ENCODE assay signal across 9 mouse cellular contexts in the genomic region with DNA sequence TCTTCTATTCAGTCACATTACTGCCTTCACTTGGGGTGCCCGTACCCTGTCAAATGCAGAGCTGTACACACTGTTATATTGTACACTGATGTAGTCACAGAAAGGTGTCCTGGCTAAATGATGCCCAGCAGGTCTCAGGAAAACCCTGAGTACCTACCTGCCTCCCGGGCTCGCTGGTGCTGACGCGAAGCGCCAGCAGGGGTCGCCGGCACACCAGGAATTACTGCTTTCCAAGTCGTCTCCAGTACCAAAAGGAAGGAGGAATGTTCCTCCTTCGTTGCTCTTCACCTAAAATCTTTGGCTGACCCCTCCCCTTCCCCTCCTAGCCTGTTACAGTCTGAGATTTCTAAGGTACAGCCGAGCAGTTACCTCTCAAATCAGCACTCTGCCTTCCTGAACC. TPM values are rescaled to one million over a fixed set of nuclear protein-coding genes. Genes with fewer than 3 reads are reported as not detected.
A peak's percentile ranks its signal among the peaks of the same experiment; 100 is the strongest.
DNase-seq lines count a peak whose midpoint lies in the region; ATAC-seq and TF ChIP-seq lines count a peak whose summit lies in the region.
"Had no signal": no experiment of that assay in that cellular context is flagged by ENCODE, and none has a peak within 500 bp of the region (broad histone marks: within the 10 kb centered on the region; RNA-seq: fewer than 3 reads in every experiment).

No protein-coding gene starts in this region.

- 1% methylated on average over 11 of the region's 11 CpGs for WGBS in heart, embryonic 11.5 days (ENCODE audit: insufficient replicate concordance)
- 1% methylated on average over 11 of the region's 11 CpGs for WGBS in forebrain, embryonic 15.5 days
- 2% methylated on average over 11 of the region's 11 CpGs for WGBS in hindbrain, postnatal 0 days
- 3% methylated on average over 11 of the region's 11 CpGs for WGBS in midbrain, embryonic 13.5 days

- no peak for ATAC-seq in heart, embryonic 11.5 days (replicated peaks; ENCODE audit: insufficient number of reproducible peaks, low FRiP score, low TSS enrichment)
- ATAC-seq in forebrain, embryonic 15.5 days (replicated peaks) = peak; percentile 29; the same call in 1 of the 2 replicates
- peak; percentile 46; the same call in 1 of the 2 replicates for ATAC-seq in hindbrain, postnatal 0 days
- ATAC-seq in midbrain, embryonic 13.5 days = peak; percentile 37; the same call in 1 of the 2 replicates

- H3K9me3 ChIP-seq in heart, embryonic 11.5 days (replicated peaks; ENCODE audit: control insufficient read depth, low read length) = no peaks in the 10 kb centered on the region
- H3K9me3 ChIP-seq in forebrain, embryonic 15.5 days = no peaks in the 10 kb centered on the region
- no peaks in the 10 kb centered on the region for H3K9me3 ChIP-seq in hindbrain, postnatal 0 days (ENCODE audit: low read length)
- H3K9me3 ChIP-seq in midbrain, embryonic 13.5 days = no peaks in the 10 kb centered on the region
- H3K9me3 ChIP-seq: limb, embryonic 15.5 days had no signal

- no peak overlapping the region for H3K4me2 ChIP-seq in heart, embryonic 11.5 days
- H3K4me2 ChIP-seq in forebrain, embryonic 15.5 days (replicated peaks) = no peak overlapping the region
- no peak overlapping the region for H3K4me2 ChIP-seq in hindbrain, postnatal 0 days (ENCODE audit: low read depth, low read length)
- H3K4me2 ChIP-seq in midbrain, embryonic 13.5 days (replicated peaks) = no peak overlapping the region
- H3K4me2 ChIP-seq: limb, embryonic 15.5 days had no signal

- intact Hi-C loops in left cerebral cortex, adult 2 months (cut with DNase I) = loop anchor here (1.0 to 5.0 kb wide), 3 partner anchors 44 to 475 kb away; no protein-coding TSS in a partner anchor

- TF ChIP-seq CTCF in brain, embryonic 14.5 days (IDR thresholded peaks at IDR 0.05; ENCODE audit: borderline replicate concordance, extremely low read depth, insufficient read depth, insufficient read length) = peak; percentile 98
- peak; percentile 95 for TF ChIP-seq CTCF in hindbrain, postnatal 0 days (IDR thresholded peaks at IDR 0.05; ENCODE audit: low read depth)
- peak; percentile 94 for TF ChIP-seq CTCF in left cerebral cortex, adult 2 months (IDR thresholded peaks at IDR 0.05)

- no peak for TF ChIP-seq POLR2A in brain, embryonic 14.5 days (IDR thresholded peaks at IDR 0.05; ENCODE audit: borderline replicate concordance, extremely low read depth, insufficient read depth, insufficient read length, poor library complexity, severe bottlenecking)

- H3K27ac ChIP-seq in heart, embryonic 11.5 days (ENCODE audit: low read depth, low read length) = no peak overlapping the region
- no peak overlapping the region for H3K27ac ChIP-seq in forebrain, embryonic 15.5 days (replicated peaks)
- H3K27ac ChIP-seq in hindbrain, postnatal 0 days = no peak overlapping the region
- no peak overlapping the region for H3K27ac ChIP-seq in left cerebral cortex, adult 2 months
- no peak overlapping the region for H3K27ac ChIP-seq in midbrain, embryonic 13.5 days
- H3K27ac ChIP-seq: limb, embryonic 15.5 days had no signal

- 0 out of 2 replicates have a peak, but pooled peaks cover 2% of the 10 kb centered on the region for H3K4me1 ChIP-seq in heart, embryonic 11.5 days (ENCODE audit: control insufficient read depth, insufficient read depth, low read length)
- H3K4me1 ChIP-seq in forebrain, embryonic 15.5 days = peaks cover 24% of the 10 kb centered on the region
- H3K4me1 ChIP-seq in hindbrain, postnatal 0 days (ENCODE audit: insufficient read depth, low read length) = no peaks in the 10 kb centered on the region
- H3K4me1 ChIP-seq in midbrain, embryonic 13.5 days (replicated peaks) = peaks cover 27% of the 10 kb centered on the region

- DNase-seq in heart, adult 11 months = peak; percentile 95
- DNase-seq in brain, embryonic 14.5 days (ENCODE audit: low read depth) = peak; percentile 83
- DNase-seq in hindbrain, postnatal 0 days (ENCODE audit: low spot score) = peak; percentile 82
- peak; percentile 85 to 91 for DNase-seq in left cerebral cortex, adult 2 months (ENCODE audit: extremely low spot score in 1 of 2, low spot score in 2 of 2)
- DNase-seq in spleen, postnatal 14 days (ENCODE audit: low spot score in 2 of 2) = peak; percentile 29 to 52

- H3K27me3 ChIP-seq in heart, embryonic 11.5 days (ENCODE audit: control insufficient read depth, insufficient read depth, low read length) = peaks cover 62% of the 10 kb centered on the region
- H3K27me3 ChIP-seq in forebrain, embryonic 15.5 days = peaks cover 47% of the 10 kb centered on the region
- H3K27me3 ChIP-seq in hindbrain, postnatal 0 days (ENCODE audit: insufficient read depth, low read length) = peaks cover 33% of the 10 kb centered on the region
- peaks cover 67% of the 10 kb centered on the region for H3K27me3 ChIP-seq in midbrain, embryonic 13.5 days

- no peaks in the 10 kb centered on the region for H3K36me3 ChIP-seq in heart, embryonic 11.5 days (ENCODE audit: control insufficient read depth, insufficient read depth, low read length)
- no peaks in the 10 kb centered on the region for H3K36me3 ChIP-seq in forebrain, embryonic 15.5 days
- no peaks in the 10 kb centered on the region for H3K36me3 ChIP-seq in hindbrain, postnatal 0 days (ENCODE audit: insufficient read depth, low read length)
- no peaks in the 10 kb centered on the region for H3K36me3 ChIP-seq in midbrain, embryonic 13.5 days
- H3K36me3 ChIP-seq: limb, embryonic 15.5 days had no signal

- H3K4me3 ChIP-seq in heart, embryonic 11.5 days (ENCODE audit: low read depth, low read length) = no peak overlapping the region
- no peak overlapping the region for H3K4me3 ChIP-seq in forebrain, embryonic 15.5 days
- no peak overlapping the region for H3K4me3 ChIP-seq in hindbrain, postnatal 0 days (ENCODE audit: low read length)
- no peak overlapping the region for H3K4me3 ChIP-seq in left cerebral cortex, adult 2 months
- no peak overlapping the region for H3K4me3 ChIP-seq in midbrain, embryonic 13.5 days (replicated peaks)
- H3K4me3 ChIP-seq: limb, embryonic 15.5 days had no signal

- no peak overlapping the region for H3K9ac ChIP-seq in heart, embryonic 11.5 days (ENCODE audit: low read depth, low read length)
- no peak overlapping the region for H3K9ac ChIP-seq in forebrain, embryonic 15.5 days (replicated peaks)
- no peak overlapping the region for H3K9ac ChIP-seq in hindbrain, postnatal 0 days (replicated peaks; ENCODE audit: low read length)
- no peak overlapping the region for H3K9ac ChIP-seq in midbrain, embryonic 13.5 days (replicated peaks)
- H3K9ac ChIP-seq: limb, embryonic 15.5 days had no signal

RNA-seq across cellular contexts. Expression of a gene that starts 23.8 kb away (rescaled TPM):
- 33.7 and 47.8 TPM in 2 replicates for polyA plus RNA-seq in heart, embryonic 11.5 days (2014; fragmentation: Nextera tagmentation; extraction: Ambion mirVana)
- 46.2 and 48.4 TPM in 2 replicates for polyA plus RNA-seq in brain, embryonic 14.5 days (2012; rRNA removed)
- polyA plus RNA-seq in forebrain, embryonic 15.5 days (2015; fragmentation: Nextera tagmentation; extraction: Ambion mirVana) = 72.1 and 74.5 TPM in 2 replicates
- 26.6 and 32.4 TPM in 2 replicates for total RNA-seq in hindbrain, postnatal 0 days (2014; rRNA removed)
- 29.8 and 30.3 TPM in 2 replicates for polyA plus RNA-seq in hindbrain, postnatal 0 days (2015; fragmentation: Nextera tagmentation; extraction: Ambion mirVana)
- total RNA-seq in left cerebral cortex, adult 2 months (2021) = 10 to 100 TPM; 79.8 to 85.7 TPM
- polyA plus RNA-seq in midbrain, embryonic 13.5 days (2015; fragmentation: Nextera tagmentation; extraction: Ambion mirVana) = 41.9 and 51.1 TPM in 2 replicates

RNA-seq across cellular contexts. Expression of a gene that starts 26.0 kb away (rescaled TPM):
- polyA plus RNA-seq in heart, embryonic 11.5 days (2014; fragmentation: Nextera tagmentation; extraction: Ambion mirVana) = 76.3 and 82.0 TPM in 2 replicates
- 462 and 655 TPM in 2 replicates for polyA plus RNA-seq in brain, embryonic 14.5 days (2012; rRNA removed)
- 56.8 and 62.4 TPM in 2 replicates for polyA plus RNA-seq in forebrain, embryonic 15.5 days (2015; fragmentation: Nextera tagmentation; extraction: Ambion mirVana)
- 148 and 610 TPM in 2 replicates for total RNA-seq in hindbrain, postnatal 0 days (2014; rRNA removed)
- polyA plus RNA-seq in hindbrain, postnatal 0 days (2015; fragmentation: Nextera tagmentation; extraction: Ambion mirVana) = 60.5 and 66.5 TPM in 2 replicates
- total RNA-seq in left cerebral cortex, adult 2 months (2021) = 10 to 100 TPM; 11.1 to 14.8 TPM
- 58.9 and 59.1 TPM in 2 replicates for polyA plus RNA-seq in midbrain, embryonic 13.5 days (2015; fragmentation: Nextera tagmentation; extraction: Ambion mirVana)

Comparison
In these comparisons a context has a peak if more than half of its experiments do, and no peak if none do; other contexts are left out.
1. DNase-seq: peak in every context shown above with its lines; median percentile 95 in heart, adult 11 months; 88 in left cerebral cortex, adult 2 months; 83 in brain, embryonic 14.5 days; 82 in hindbrain, postnatal 0 days; 40 in spleen, postnatal 14 days.